Mouse (Mus musculus) cerebellum, adult 2 months (tissue): ENCODE data around the gene Grin3b.

ENCODE experiments used
- CTCF ChIP-seq: fragments of 200-500 bp; IDR thresholded peaks from 2 replicates; pipeline ENCODE4 v1.5.1; 2011; ENCODE audit warnings: low read depth, mild to moderate bottlenecking, control low read depth, low read length, moderate library complexity, borderline replicate concordance; ENCODE audit not compliant: insufficient read depth
- POLR2A ChIP-seq: fragments of 200-500 bp; IDR thresholded peaks from 2 replicates; pipeline ENCODE4 v1.6.1; 2011; ENCODE audit warnings: low read length, control low read depth, borderline replicate concordance; ENCODE audit not compliant: insufficient read depth

DNA sequence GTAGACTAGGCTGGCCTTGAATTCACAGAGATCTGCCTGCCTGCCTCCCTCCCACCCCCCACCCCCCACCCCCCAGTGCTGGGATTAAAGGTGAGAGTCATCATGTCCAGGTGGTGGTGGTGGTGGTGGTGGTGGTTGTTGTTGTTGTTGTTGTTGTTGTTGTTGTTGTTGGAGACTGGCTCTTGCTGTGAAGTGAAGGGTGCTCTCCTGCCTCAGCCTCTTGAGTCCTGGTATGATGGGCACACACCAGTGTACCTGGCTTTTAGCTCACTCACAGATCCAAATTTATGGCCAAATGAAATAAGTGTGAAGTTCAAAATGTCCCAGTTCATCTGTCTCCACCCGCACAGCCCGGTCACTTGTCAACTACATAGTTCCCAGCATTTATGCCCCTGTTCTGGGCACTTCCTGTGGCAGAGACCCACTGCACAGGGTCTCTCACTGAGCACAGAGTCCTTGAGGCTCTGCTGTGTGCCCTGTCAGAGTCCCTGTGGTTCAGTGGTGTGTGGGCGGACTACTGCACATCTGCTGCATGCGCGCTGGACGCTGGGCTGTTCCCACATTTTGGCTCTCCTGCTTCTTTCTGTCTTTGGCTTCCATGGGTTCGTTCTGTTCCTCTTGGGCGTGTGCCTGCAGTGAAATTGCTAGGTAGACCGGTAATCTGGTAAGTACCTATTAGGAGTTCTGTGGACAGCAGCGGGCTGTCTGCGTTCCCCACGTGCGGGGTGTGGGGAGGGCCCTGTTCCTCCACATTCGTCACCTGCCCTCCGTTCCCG is 35.5 kb upstream of the Grin3b start:
- TF ChIP-seq POLR2A (no peak), CTCF (no peak)
